Mouse (Mus musculus) E14TG2a.4 (cell line): Measurements from ENCODE around the gene Vmn1r221.
"Not testable (repeated sequence)": the region's sequence is repeated elsewhere in the genome, so short reads cannot be mapped to it uniquely, and the experiment has no call there.

Experiments used
- CTCF ChIP-seq: conservative IDR thresholded peaks from 2 replicates; pipeline ENCODE4 v1.5.1; 2014; ENCODE audit warnings: low read length
- NANOG ChIP-seq: IDR thresholded peaks from 2 replicates; pipeline ENCODE4 v1.6.1; 2014; ENCODE audit warnings: borderline replicate concordance, low read length, mixed read lengths
- POU5F1 ChIP-seq: IDR thresholded peaks from 2 replicates; pipeline ENCODE4 v1.6.1; 2014; ENCODE audit warnings: low read length, borderline replicate concordance

- TF ChIP-seq CTCF, POU5F1, NANOG: not testable (repeated sequence)
Observed at GRCm38 (mm10) chr13:23166471-23166870, 47.5 kb upstream of the Vmn1r221 start.
